Mouse (Mus musculus) cerebellum, postnatal 25 days (tissue): Measurements from ENCODE around the gene Defb11.
"Not testable (repeated sequence)": the region's sequence is repeated elsewhere in the genome, so short reads cannot be mapped to it uniquely, and the experiment has no call there.

ENCODE experiments used
- DNase-seq, 2 experiments: peaks; one replicate each; pipeline ENCODE4 v3.0.0; 2021; ENCODE audit warnings: mixed read lengths in 2 of 2

The Defb11 gene

GRCm38 (mm10) chr8:21906290-21906689 is at the start of gene Defb11:
Gene Defb11, minus strand, starts transcription at chr8:21906412.
- not testable (repeated sequence) for DNase-seq

- peak; percentile 18 to 64 for DNase-seq
Observed at GRCm38 (mm10) chr8:21955321-21955720, 49.1 kb upstream of the Defb11 start.

- DNase-seq = peak; percentile 3 to 5
Observed at GRCm38 (mm10) chr8:21947311-21948017, 41.3 kb upstream of the Defb11 start.

- DNase-seq = no peak
Observed at GRCm38 (mm10) chr8:21946462-21946861, 40.2 kb upstream of the Defb11 start, which contains the start of gene Defb13. Gene Defb13, plus strand, starts transcription at chr8:21946762.

- not testable (repeated sequence) for DNase-seq
Observed at GRCm38 (mm10) chr8:21938052-21938451, 31.8 kb upstream of the Defb11 start, which contains the start of gene Defb35. Gene Defb35, plus strand, starts transcription at chr8:21938352.

GRCm38 (mm10) chr8:21932610-21933009 is 26.4 kb upstream of the Defb11 start, which contains the start of gene Defb15:
Gene Defb15, minus strand, starts transcription at chr8:21932710.
- DNase-seq = no peak

GRCm38 (mm10) chr8:21930754-21931153 is 24.5 kb upstream of the Defb11 start:
- not testable (repeated sequence) for DNase-seq

GRCm38 (mm10) chr8:21915625-21916024 is 9.4 kb upstream of the Defb11 start:
- DNase-seq = no peak

GRCm38 (mm10) chr8:21912554-21912953 is 6.3 kb upstream of the Defb11 start:
- DNase-seq = no peak

GRCm38 (mm10) chr8:21911931-21912330 is 5.7 kb upstream of the Defb11 start:
- DNase-seq = no peak

GRCm38 (mm10) chr8:21885321-21885720 is 20.9 kb downstream of the Defb11 start, which contains the start of gene Defb9:
Gene Defb9, minus strand, starts transcription at chr8:21885421.
- not testable (repeated sequence) for DNase-seq

GRCm38 (mm10) chr8:21858586-21858985 is 47.6 kb downstream of the Defb11 start, which contains the start of gene Defb10:
Gene Defb10, plus strand, starts transcription at chr8:21858901.
- DNase-seq = not testable (repeated sequence)
